Mouse (Mus musculus): Measurements from ENCODE around the gene Cdh12. TPM values are rescaled to one million over a fixed set of nuclear protein-coding genes. Genes with fewer than 3 reads are reported as not detected.

Cdh12 gene
- 6.8 and 9.5 TPM in 2 replicates for polyA plus RNA-seq (2014; fragmentation: Nextera tagmentation; extraction: Ambion mirVana)

- no peak within 1 kb of the TSS for H3K27ac ChIP-seq (replicated peaks; ENCODE audit: low read depth, low read length)
- DNase-seq (peak; percentile 74), ATAC-seq (ENCODE audit: low FRiP score, low TSS enrichment) (peak; percentile 86)
- peak within 1 kb of the TSS; percentile 47 for H3K4me3 ChIP-seq (replicated peaks; ENCODE audit: low read depth, low read length)
- 0 out of 2 replicates have a peak, but pooled peaks cover 4% of the 10 kb centered on the region for H3K4me1 ChIP-seq (ENCODE audit: control insufficient read depth, insufficient read depth, low read length)
- H3K9ac ChIP-seq (replicated peaks; ENCODE audit: low read length) = peak within 1 kb of the TSS; percentile 59
- no peaks in the 10 kb centered on the region for H3K36me3 ChIP-seq (ENCODE audit: control insufficient read depth, insufficient read depth, low read length)
- H3K4me2 ChIP-seq (ENCODE audit: low read length) = peak within 1 kb of the TSS; percentile 64
- H3K27me3 ChIP-seq (ENCODE audit: control insufficient read depth, insufficient read depth, low read length) = no peaks in the 10 kb centered on the region
- H3K9me3 ChIP-seq (ENCODE audit: control insufficient read depth, low read length) = no peaks in the 10 kb centered on the region
- WGBS = 3% methylated on average over 18 of the region's 18 CpGs
Measured at GRCm38 (mm10) chr15:20448861-20449663, at the start of gene Cdh12. Gene Cdh12, plus strand, starts transcription at chr15:20449265.

DNA sequence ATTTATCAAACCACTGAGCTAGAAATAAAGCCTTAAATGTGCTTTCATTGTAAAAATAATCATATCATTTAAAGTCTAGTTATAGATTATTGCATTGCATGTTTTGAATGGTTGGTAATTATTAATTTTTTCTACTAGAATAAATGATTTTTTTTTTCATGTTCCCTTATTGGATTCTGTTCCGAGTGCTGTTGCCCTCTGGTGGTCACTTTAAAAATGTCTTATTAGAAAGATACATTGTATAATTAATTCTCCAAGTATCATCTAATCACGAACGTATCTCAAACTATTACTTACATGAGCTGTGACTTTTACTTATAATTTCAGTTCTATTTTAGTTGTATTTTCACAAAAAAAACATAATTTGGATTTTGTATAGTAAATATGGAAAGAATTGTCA lies 45.5 kb upstream of the Cdh12 start:
- Histone ChIP-seq H3K27ac (replicated peaks; ENCODE audit: low read depth, low read length) (no peak overlapping the region), H3K4me3 (replicated peaks; ENCODE audit: low read depth, low read length) (no peak overlapping the region), H3K4me2 (ENCODE audit: low read length) (no peak overlapping the region), H3K9me3 (ENCODE audit: control insufficient read depth, low read length) (no peaks in the 10 kb centered on the region), H3K27me3 (ENCODE audit: control insufficient read depth, insufficient read depth, low read length) (no peaks in the 10 kb centered on the region), H3K36me3 (ENCODE audit: control insufficient read depth, insufficient read depth, low read length) (no peaks in the 10 kb centered on the region), H3K4me1 (ENCODE audit: control insufficient read depth, insufficient read depth, low read length) (no peaks in the 10 kb centered on the region), H3K9ac (replicated peaks; ENCODE audit: low read length) (no peak overlapping the region)
- DNase-seq (peak; percentile 66), ATAC-seq (ENCODE audit: low FRiP score, low TSS enrichment) (no peak)
- WGBS = 61% methylated on average over 3 of the region's 3 CpGs

GRCm38 (mm10) chr15:20413397-20413796 lies 35.7 kb upstream of the Cdh12 start:
- Histone ChIP-seq H3K4me2 (ENCODE audit: low read length) (no peak overlapping the region), H3K4me1 (ENCODE audit: control insufficient read depth, insufficient read depth, low read length) (no peaks in the 10 kb centered on the region), H3K36me3 (ENCODE audit: control insufficient read depth, insufficient read depth, low read length) (no peaks in the 10 kb centered on the region), H3K9ac (replicated peaks; ENCODE audit: low read length) (no peak overlapping the region), H3K9me3 (ENCODE audit: control insufficient read depth, low read length) (no peaks in the 10 kb centered on the region), H3K27ac (replicated peaks; ENCODE audit: low read depth, low read length) (no peak overlapping the region), H3K27me3 (ENCODE audit: control insufficient read depth, insufficient read depth, low read length) (no peaks in the 10 kb centered on the region), H3K4me3 (replicated peaks; ENCODE audit: low read depth, low read length) (no peak overlapping the region)
- no peak for DNase-seq
- 85% methylated on average over 1 of the region's 1 CpGs for WGBS
- no peak for ATAC-seq (ENCODE audit: low FRiP score, low TSS enrichment)

DNA sequence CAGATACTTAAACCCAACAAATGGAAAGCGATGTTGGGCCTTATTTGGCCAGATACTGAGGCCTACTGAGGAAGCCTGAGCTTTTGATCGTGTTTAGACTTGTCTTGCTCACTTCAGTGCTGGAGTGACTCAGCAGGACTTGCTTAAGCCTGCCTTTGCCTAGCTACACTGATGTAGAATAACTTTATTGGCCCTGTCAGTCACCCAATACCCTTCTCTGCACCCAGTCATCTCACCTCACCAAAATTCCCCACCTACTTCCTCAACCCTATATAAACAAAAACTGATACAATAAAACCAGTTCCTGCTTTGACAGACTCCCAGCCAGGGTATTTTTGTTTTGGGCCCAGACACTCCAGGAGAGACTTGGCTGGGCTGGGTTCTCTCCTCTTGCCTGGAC lies 12.7 kb upstream of the Cdh12 start:
- Histone ChIP-seq H3K36me3 (ENCODE audit: control insufficient read depth, insufficient read depth, low read length) (no peaks in the 10 kb centered on the region), H3K9ac (replicated peaks; ENCODE audit: low read length) (no peak overlapping the region), H3K9me3 (ENCODE audit: control insufficient read depth, low read length) (no peaks in the 10 kb centered on the region), H3K27ac (replicated peaks; ENCODE audit: low read depth, low read length) (no peak overlapping the region), H3K27me3 (ENCODE audit: control insufficient read depth, insufficient read depth, low read length) (no peaks in the 10 kb centered on the region), H3K4me3 (replicated peaks; ENCODE audit: low read depth, low read length) (no peak overlapping the region), H3K4me1 (ENCODE audit: control insufficient read depth, insufficient read depth, low read length) (no peaks in the 10 kb centered on the region), H3K4me2 (ENCODE audit: low read length) (no peak overlapping the region)
- no peak for DNase-seq
- WGBS = 63% methylated on average over 2 of the region's 2 CpGs
- no peak for ATAC-seq (ENCODE audit: low FRiP score, low TSS enrichment)

DNA sequence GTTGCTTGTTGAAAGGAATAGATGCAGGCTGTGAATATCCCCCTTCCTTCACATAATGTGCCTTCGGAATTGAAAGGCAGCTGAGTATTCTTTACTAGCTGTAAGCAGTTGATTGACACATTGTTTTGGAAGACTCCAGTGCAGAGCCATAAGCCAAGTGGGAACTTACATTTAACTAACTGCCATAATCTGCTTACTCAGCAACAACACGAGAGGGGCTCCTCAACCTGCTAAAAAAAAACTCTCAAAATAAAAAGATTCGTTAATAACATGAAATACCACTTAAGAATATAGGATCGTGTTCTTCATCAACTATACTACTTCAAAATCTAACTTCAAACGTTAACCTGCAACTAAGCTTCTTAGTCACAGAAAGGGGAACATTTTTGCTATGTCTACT lies 1.5 kb downstream of the Cdh12 start:
- 0 out of 2 replicates have a peak, but pooled peaks cover 4% of the 10 kb centered on the region for H3K4me1 ChIP-seq (ENCODE audit: control insufficient read depth, insufficient read depth, low read length)
- no peak overlapping the region for H3K9ac ChIP-seq (replicated peaks; ENCODE audit: low read length)
- 55% methylated on average over 5 of the region's 5 CpGs for WGBS
- no peaks in the 10 kb centered on the region for H3K9me3 ChIP-seq (ENCODE audit: control insufficient read depth, low read length)
- H3K27me3 ChIP-seq (ENCODE audit: control insufficient read depth, insufficient read depth, low read length) = no peaks in the 10 kb centered on the region
- DNase-seq (no peak), ATAC-seq (ENCODE audit: low FRiP score, low TSS enrichment) (no peak)
- 0 out of 2 replicates have a peak overlapping the region, but pooled peaks have one; percentile 13 for H3K4me3 ChIP-seq (replicated peaks; ENCODE audit: low read depth, low read length)
- no peaks in the 10 kb centered on the region for H3K36me3 ChIP-seq (ENCODE audit: control insufficient read depth, insufficient read depth, low read length)
- peak overlapping the region; percentile 39 for H3K4me2 ChIP-seq (ENCODE audit: low read length)
- no peak overlapping the region for H3K27ac ChIP-seq (replicated peaks; ENCODE audit: low read depth, low read length)

DNA sequence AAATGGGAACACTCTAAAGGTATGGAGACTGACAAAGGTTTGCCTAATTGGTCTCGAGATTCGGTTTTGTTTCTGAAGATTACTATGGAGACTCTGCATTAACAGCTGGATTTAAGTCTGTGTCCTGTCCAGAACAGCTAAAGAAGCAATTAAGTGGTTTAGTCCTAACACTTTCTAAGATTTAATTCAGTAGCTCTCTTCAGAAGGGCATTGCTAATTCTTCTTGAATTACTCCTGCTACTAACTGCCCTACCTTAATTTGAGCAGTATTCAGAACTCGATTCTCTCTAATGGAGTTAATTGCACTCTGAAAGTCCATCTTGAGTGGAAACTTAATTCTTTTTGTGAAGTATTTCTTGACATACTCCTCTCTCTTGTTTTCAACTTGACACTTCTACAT lies 9.4 kb downstream of the Cdh12 start:
- no peak for DNase-seq
- Histone ChIP-seq H3K9ac (replicated peaks; ENCODE audit: low read length) (no peak overlapping the region), H3K27ac (replicated peaks; ENCODE audit: low read depth, low read length) (no peak overlapping the region), H3K4me3 (replicated peaks; ENCODE audit: low read depth, low read length) (no peak overlapping the region), H3K4me1 (ENCODE audit: control insufficient read depth, insufficient read depth, low read length) (no peaks in the 10 kb centered on the region), H3K4me2 (ENCODE audit: low read length) (no peak overlapping the region), H3K9me3 (ENCODE audit: control insufficient read depth, low read length) (no peaks in the 10 kb centered on the region), H3K36me3 (ENCODE audit: control insufficient read depth, insufficient read depth, low read length) (no peaks in the 10 kb centered on the region), H3K27me3 (ENCODE audit: control insufficient read depth, insufficient read depth, low read length) (no peaks in the 10 kb centered on the region)
- 80% methylated on average over 3 of the region's 3 CpGs for WGBS
- ATAC-seq (ENCODE audit: low FRiP score, low TSS enrichment) = no peak

DNA sequence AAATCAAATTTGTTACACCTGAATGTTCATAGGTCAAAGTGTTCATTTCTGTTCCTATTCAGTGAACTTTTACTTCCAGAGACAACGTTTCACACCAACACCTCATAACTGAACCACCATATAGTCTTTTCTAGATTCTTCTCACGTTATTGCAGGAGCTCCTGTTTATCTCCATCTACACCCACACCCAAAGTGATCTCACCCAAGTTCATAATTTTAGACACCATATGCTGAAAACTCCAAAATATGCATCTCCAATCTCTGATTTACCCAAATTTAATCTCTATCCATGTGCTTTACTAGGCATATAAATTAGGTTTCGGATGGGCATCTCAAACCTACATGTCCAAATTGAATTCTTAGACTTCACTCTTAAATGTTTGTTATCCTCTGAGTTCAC lies 13.4 kb downstream of the Cdh12 start:
- Histone ChIP-seq H3K9me3 (ENCODE audit: control insufficient read depth, low read length) (no peaks in the 10 kb centered on the region), H3K9ac (replicated peaks; ENCODE audit: low read length) (no peak overlapping the region), H3K4me3 (replicated peaks; ENCODE audit: low read depth, low read length) (no peak overlapping the region), H3K4me1 (ENCODE audit: control insufficient read depth, insufficient read depth, low read length) (no peaks in the 10 kb centered on the region), H3K27me3 (ENCODE audit: control insufficient read depth, insufficient read depth, low read length) (no peaks in the 10 kb centered on the region), H3K4me2 (ENCODE audit: low read length) (no peak overlapping the region), H3K36me3 (ENCODE audit: control insufficient read depth, insufficient read depth, low read length) (no peaks in the 10 kb centered on the region), H3K27ac (replicated peaks; ENCODE audit: low read depth, low read length) (no peak overlapping the region)
- ATAC-seq (ENCODE audit: low FRiP score, low TSS enrichment) (no peak), DNase-seq (no peak)
- 88% methylated on average over 3 of the region's 3 CpGs for WGBS

DNA sequence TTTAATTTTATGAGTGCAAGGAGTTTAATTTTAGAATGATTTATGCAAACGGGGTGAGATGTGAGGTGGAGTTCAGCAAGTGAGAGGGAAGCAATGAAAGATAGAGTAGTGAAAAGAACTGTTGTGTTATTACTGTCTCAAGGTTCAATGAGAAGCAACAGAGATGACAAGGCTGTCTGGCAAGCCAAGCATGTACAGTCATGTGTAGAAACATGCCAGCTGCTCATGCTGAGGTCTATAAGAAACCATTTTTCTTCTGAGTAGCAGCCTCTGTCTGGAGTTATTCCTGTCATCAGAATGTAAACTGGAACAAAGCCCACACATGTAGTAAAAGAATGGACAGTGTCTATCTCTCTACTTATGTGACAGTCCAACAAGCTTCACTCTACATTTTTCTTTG lies 14.5 kb downstream of the Cdh12 start:
- no peaks in the 10 kb centered on the region for H3K9me3 ChIP-seq (ENCODE audit: control insufficient read depth, low read length)

GRCm38 (mm10) chr15:20550979-20551378 lies 101.9 kb downstream of the Cdh12 start:
- no peak overlapping the region for H3K4me2 ChIP-seq (ENCODE audit: low read length)
- H3K36me3 ChIP-seq (ENCODE audit: control insufficient read depth, insufficient read depth, low read length) = no peaks in the 10 kb centered on the region
- no peaks in the 10 kb centered on the region for H3K9me3 ChIP-seq (ENCODE audit: control insufficient read depth, low read length)
- no peak overlapping the region for H3K27ac ChIP-seq (replicated peaks; ENCODE audit: low read depth, low read length)
- ATAC-seq (ENCODE audit: low FRiP score, low TSS enrichment) (no peak), DNase-seq (no peak)
- WGBS = 92% methylated on average over 4 of the region's 4 CpGs
- no peaks in the 10 kb centered on the region for H3K4me1 ChIP-seq (ENCODE audit: control insufficient read depth, insufficient read depth, low read length)
- H3K9ac ChIP-seq (replicated peaks; ENCODE audit: low read length) = no peak overlapping the region
- no peaks in the 10 kb centered on the region for H3K27me3 ChIP-seq (ENCODE audit: control insufficient read depth, insufficient read depth, low read length)
- H3K4me3 ChIP-seq (replicated peaks; ENCODE audit: low read depth, low read length) = no peak overlapping the region

More for the DNA sequence above, 14.5 kb downstream of the Cdh12 start:
- no peaks in the 10 kb centered on the region for H3K27me3 ChIP-seq (ENCODE audit: control insufficient read depth, insufficient read depth, low read length)
- H3K4me2 ChIP-seq (ENCODE audit: low read length) = no peak overlapping the region
- H3K27ac ChIP-seq (replicated peaks; ENCODE audit: low read depth, low read length) = no peak overlapping the region
- no peak for ATAC-seq (ENCODE audit: low FRiP score, low TSS enrichment)
- no peak overlapping the region for H3K9ac ChIP-seq (replicated peaks; ENCODE audit: low read length)
- no peaks in the 10 kb centered on the region for H3K4me1 ChIP-seq (ENCODE audit: control insufficient read depth, insufficient read depth, low read length)
- DNase-seq = no peak
- WGBS = 81% methylated on average over 1 of the region's 1 CpGs
- no peaks in the 10 kb centered on the region for H3K36me3 ChIP-seq (ENCODE audit: control insufficient read depth, insufficient read depth, low read length)
- no peak overlapping the region for H3K4me3 ChIP-seq (replicated peaks; ENCODE audit: low read depth, low read length)

Measured in midbrain, embryonic 14.5 days (tissue).